ENCODE assay signal across 24 mouse cellular contexts in the genomic region with DNA sequence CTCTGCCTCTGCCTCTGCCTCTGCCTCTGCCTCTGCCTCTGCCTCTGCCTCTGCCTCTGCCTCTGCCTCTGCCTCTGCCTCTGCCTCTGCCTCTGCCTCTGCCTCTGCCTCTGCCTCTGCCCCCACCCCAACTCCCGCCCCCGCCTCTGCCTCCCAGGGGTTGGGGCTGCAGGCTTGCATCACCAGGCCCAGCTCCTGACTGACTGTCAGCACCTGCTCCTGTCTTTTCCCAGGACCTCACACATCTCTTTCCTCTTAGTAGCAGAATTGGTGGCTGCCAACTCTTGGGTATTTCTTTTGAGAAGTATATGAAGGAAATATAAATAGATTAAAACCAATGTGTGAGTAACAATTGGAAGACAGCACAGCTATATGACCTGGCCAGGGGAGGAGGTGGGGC. TPM values are rescaled to one million over a fixed set of nuclear protein-coding genes. Genes with fewer than 3 reads are reported as not detected.
"Had no signal": no experiment of that assay in that cellular context is flagged by ENCODE, and none has a peak within 500 bp of the region (broad histone marks: within the 10 kb centered on the region; RNA-seq: fewer than 3 reads in every experiment).

No protein-coding gene starts in this region.

- H3K4me1 ChIP-seq: heart, embryonic 13.5 days; heart, embryonic 15.5 days; hindbrain, embryonic 13.5 days; hindbrain, embryonic 15.5 days; intestine, embryonic 15.5 days; limb, embryonic 10.5 days; limb, embryonic 12.5 days had no signal

- ATAC-seq: forebrain, embryonic 16.5 days; hindbrain, postnatal 0 days; intestine, embryonic 15.5 days; intestine, postnatal 0 days had no signal

- H3K27ac ChIP-seq: heart, embryonic 13.5 days; heart, embryonic 15.5 days; hindbrain, embryonic 13.5 days; hindbrain, embryonic 15.5 days; hindbrain, postnatal 0 days; intestine, embryonic 15.5 days; layer of hippocampus, adult 2 months; left cerebral cortex, adult 2 months; limb, embryonic 10.5 days; limb, embryonic 12.5 days had no signal

- H3K27me3 ChIP-seq: heart, embryonic 13.5 days; heart, embryonic 15.5 days; hindbrain, embryonic 13.5 days; hindbrain, embryonic 15.5 days; intestine, embryonic 15.5 days; limb, embryonic 12.5 days had no signal

- H3K4me2 ChIP-seq: heart, embryonic 13.5 days; heart, embryonic 15.5 days; hindbrain, embryonic 13.5 days; hindbrain, embryonic 15.5 days; intestine, embryonic 15.5 days; limb, embryonic 12.5 days had no signal

- DNase-seq: gastrocnemius, postnatal 14 days; gastrocnemius, postnatal 36 days; heart, adult 18-20 months; heart, postnatal 14 days; heart, postnatal 36 days; kidney, adult 18-20 months; kidney, adult 8-10 months; kidney, postnatal 10 days; kidney, postnatal 25 days; kidney, postnatal 4 days had no signal

- H3K9ac ChIP-seq: heart, embryonic 13.5 days; heart, embryonic 15.5 days; hindbrain, embryonic 13.5 days; hindbrain, embryonic 15.5 days; intestine, embryonic 15.5 days; limb, embryonic 12.5 days had no signal

- H3K4me3 ChIP-seq: heart, embryonic 13.5 days; heart, embryonic 15.5 days; hindbrain, embryonic 13.5 days; hindbrain, embryonic 15.5 days; intestine, embryonic 15.5 days; layer of hippocampus, adult 2 months; left cerebral cortex, adult 2 months; limb, embryonic 10.5 days; limb, embryonic 12.5 days had no signal

- H3K9me3 ChIP-seq: heart, embryonic 13.5 days; heart, embryonic 15.5 days; hindbrain, embryonic 13.5 days; hindbrain, embryonic 15.5 days; intestine, embryonic 15.5 days; limb, embryonic 10.5 days; limb, embryonic 12.5 days had no signal

RNA-seq across cellular contexts. Expression of gene Gm42420, which starts 5.0 kb away (rescaled TPM):
- polyA plus RNA-seq: forebrain, embryonic 16.5 days; heart, embryonic 15.5 days; hindbrain, embryonic 13.5 days; kidney, embryonic 14.5 days; liver, adult 2 months had no signal
